Mouse (Mus musculus) heart, adult 2 months (tissue): ENCODE results near the gene Gm26920.
A peak's percentile ranks its signal among the peaks of the same experiment; 100 is the strongest.

Experiments
- EP300 ChIP-seq: fragments of 200-500 bp; IDR thresholded peaks from 2 replicates; pipeline ENCODE4 v1.6.1; 2011; ENCODE audit warnings: low read depth, low read length, control low read depth; ENCODE audit not compliant: insufficient read depth
- POLR2A ChIP-seq: fragments of 200-500 bp; IDR thresholded peaks from 2 replicates; pipeline ENCODE4 v1.6.1; 2011; ENCODE audit warnings: mild to moderate bottlenecking, low read depth, low read length, control low read depth; ENCODE audit not compliant: insufficient read depth

DNA sequence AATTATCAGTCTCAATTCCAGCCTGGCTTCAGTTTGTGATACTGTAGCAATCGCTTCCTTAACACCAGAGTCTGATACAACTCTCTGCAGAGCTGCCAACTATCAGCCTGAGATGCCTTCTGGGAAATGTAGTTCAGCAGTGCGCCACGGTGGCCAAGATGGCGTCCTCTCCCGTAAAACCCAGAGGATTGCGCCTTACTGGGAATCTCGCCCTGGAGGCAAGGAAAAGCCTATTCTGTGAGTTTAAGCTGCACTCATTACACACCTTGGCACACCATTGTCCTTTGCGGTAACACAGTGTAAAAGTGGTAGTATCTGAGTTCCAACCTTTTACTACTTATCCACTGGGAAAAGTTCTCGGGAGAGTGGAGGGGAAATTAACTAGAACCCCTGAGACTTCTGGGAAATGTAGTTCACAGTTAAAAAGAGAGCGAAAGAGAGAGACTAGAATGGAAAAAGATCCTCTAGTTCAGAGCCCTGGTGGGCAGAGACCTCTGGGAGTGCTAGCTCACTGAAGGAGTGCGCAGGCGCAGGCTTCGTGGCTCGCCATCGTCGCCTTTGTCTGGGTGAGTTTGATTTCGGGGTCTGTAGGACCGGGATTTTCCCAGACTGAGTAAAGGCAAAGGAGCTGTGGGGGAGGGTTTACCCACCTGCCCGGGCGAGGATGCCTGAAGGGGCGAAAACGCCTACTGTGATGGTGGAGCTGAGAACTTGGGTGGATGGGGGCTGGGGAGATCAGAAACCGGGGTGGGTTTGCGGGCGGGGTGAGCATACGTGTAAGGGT, 4.6 kb upstream of the Gm26920 start, which contains the start of gene Zfp260:
- TF ChIP-seq POLR2A, result peak; percentile 90
- TF ChIP-seq EP300, result peak; percentile 42; the same call in 1 of the 2 replicates
